Mouse (Mus musculus) thymus, postnatal 36 days (tissue): ENCODE results near the gene Pih1d1.
"Not testable (repeated sequence)": the region's sequence is repeated elsewhere in the genome, so short reads cannot be mapped to it uniquely, and the experiment has no call there.

Experiments
- DNase-seq, 2 experiments: peaks; one replicate each; pipeline ENCODE4 v3.0.0; 2022; ENCODE audit warnings: mixed read lengths in 2 of 2

Gene Pih1d1

DNA sequence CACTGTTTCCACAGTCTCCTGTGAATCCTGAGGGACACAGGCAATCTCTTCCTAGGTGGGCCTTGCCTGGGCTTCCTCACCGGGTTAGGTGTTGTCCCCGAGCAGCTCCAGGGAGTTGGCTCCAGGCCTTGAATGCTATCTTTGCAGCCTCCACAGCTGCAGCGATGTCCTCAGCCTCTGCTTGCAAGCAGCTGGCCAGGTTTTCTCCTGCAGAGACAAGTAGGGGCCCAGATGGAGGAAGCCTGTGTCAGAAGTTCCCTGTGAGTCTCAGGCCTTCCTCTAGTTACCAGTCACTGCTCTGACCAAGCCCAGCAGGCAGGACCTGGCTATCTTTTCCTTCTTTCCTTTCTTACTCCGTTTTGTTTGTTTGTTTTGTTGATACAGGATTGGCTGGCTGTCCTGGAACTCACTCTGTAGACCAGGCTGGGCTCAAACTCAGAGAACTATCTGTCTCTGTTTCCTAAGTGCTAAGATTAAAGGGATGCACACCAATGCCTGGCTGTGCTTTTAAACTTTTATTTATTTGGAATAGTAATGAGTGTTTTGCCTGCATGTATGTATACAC is 5.5 kb upstream of the Pih1d1 start:
- DNase-seq: no peak

DNA sequence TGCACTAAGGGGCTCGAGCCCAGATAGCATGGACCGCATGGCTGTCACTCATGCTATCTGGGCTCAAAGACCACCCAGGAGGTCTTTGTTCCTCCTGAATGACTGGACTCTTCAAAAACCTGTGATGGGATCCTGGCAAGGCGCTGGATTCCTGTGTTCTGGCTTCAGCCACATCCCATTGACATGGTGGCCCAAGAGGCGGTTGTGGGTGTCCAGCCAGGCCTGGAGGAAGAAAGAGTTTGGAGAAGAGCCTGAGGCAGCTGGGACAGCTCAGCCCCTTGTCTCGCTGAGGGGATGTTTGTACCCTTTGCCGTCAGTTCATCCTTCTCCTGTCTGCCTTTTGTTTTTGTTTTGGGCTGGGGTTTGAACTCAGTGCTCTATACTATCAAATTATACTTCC is 4.6 kb upstream of the Pih1d1 start:
- no peak for DNase-seq

DNA sequence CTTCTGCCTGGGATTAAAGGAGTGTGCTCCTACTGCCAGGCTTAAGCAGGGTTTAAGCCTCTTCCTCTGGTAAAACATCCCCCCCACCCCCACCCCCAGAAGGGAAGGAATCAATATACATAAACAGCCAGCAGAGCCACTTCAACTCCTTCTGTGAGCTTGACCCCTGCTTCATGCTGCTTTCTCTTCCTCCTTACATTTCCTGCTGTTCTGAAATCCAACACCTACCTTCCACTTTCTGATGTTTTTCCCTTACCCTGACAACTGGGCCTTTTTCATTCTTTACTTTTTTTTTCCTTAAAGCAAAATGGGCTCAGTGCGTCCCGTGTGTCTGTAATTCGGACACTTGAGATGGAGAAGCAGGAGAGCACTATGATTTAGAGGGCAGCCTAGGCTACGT is 3.8 kb upstream of the Pih1d1 start:
- no peak for DNase-seq

DNA sequence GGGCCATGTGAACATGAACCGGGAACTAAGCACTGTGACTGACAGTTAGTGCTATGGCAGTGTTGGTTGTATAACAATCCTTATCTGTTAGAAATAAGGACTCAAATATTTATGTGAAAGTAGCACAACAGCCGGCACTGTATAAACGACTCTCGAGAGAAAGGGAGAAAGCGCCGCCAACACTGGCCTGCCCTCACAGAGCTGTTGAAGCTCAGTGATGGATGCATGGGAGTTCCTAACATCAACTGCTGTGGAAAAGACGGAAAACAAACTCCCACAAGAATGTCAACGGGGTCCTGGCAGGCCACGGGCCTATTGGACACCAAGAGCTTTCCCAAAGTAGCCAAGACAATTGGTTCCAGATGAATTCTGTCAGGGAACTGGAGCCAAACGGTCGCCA is 2.8 kb upstream of the Pih1d1 start:
- no peak for DNase-seq

DNA sequence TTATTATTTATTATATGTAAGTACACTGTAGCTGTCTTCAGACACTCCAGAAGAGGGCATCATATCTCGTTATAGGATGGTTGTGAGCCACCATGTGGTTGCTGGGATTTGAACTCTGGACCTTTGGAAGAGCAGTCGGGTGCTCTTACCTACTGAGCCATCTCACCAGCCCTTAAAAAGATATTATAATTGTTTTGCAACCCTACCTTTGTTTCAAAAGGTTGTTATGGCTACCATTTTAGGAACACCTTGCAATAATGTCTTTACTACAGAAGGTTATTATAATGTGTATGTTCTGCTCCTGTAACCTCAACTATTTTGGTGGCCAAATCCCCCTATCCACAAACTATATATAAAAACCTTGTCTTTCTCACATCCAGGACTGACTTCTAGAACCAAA is 1.1 kb upstream of the Pih1d1 start:
- not testable (repeated sequence) for DNase-seq

DNA sequence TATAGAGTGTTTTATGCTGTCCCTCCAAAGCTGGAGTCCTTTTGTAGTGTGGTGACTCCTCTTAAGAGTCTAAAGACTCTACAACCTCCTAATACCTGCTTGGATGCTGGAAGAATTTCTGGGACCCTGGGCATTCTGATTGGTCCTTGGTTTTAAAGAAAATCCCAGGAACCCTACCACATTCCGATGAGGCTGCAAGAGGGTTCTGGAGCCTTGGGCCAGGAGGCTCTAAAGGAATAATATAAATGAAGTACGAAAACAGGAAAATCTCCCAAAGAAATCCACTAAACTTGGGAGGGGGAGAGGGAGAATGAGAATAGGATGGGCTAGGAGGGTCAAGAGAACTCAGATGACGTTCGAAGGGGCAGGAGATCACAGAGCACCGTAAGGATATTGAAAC is 517 bp upstream of the Pih1d1 start:
- no peak for DNase-seq

DNA sequence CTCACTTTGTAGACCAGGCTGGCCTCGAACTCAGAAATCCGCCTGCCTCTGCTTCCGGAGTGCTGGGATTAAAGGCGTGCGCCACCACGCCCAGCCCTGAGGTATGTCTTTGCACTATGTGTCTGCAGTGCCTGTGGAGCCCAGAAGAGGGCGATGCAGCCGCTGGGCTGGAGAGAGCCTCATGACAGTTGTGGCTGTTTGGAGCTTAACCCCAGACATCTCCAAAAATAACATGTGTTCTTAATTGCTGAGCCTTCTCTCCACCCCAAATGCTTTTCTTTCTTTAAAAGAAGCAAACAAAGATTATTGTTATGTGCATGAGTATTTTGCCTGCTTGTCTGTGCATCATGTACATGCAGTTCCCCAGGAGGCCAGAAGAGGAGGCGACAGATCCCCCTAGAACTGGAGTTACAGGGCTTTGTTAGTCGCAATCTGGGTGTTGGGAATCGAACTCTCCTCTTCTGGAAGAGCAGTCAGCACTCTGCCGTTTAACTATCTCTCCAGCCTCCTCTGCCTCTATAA is 951 bp downstream of the Pih1d1 start:
- peak; percentile 36 to 64 for DNase-seq

DNA sequence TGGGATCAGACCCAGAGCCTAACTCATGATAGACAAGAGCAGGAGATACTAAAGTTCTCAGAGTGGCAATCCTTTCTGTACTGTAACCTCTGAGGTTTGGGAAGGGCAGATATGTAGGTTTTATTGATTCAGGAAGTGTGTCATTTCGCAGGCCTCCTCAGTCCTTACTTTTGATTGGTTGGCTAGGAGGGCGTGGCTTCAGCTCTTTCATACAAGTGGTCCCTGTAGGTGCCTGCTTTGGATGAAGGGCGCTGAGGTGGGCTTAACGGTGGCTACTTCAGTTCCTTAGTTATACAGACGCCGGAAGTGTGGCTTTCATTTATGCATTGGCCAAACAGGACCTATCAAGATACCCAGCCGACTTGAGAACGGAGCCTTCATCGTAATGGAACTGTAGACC is 1.5 kb downstream of the Pih1d1 start:
- no peak for DNase-seq

DNA sequence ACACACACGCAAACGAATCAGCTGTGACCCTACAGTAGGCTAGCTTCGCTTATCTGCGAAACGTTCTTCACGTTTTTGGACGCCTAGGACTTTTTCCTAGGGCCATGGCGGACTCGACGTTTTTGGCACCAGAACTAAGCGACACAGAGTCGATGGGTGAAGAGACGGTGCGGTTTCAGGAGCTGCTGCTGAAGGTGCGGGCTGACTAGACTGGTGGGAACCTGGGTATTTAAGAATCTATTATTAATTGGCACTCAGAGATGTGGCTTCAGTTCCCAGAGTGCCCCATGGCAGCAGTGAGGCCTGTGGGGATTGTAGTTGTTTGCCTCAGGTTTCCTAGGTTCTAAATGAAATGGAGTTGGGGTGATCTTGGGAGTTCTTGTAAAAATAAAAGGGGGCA is 2.1 kb downstream of the Pih1d1 start:
- no peak for DNase-seq

DNA sequence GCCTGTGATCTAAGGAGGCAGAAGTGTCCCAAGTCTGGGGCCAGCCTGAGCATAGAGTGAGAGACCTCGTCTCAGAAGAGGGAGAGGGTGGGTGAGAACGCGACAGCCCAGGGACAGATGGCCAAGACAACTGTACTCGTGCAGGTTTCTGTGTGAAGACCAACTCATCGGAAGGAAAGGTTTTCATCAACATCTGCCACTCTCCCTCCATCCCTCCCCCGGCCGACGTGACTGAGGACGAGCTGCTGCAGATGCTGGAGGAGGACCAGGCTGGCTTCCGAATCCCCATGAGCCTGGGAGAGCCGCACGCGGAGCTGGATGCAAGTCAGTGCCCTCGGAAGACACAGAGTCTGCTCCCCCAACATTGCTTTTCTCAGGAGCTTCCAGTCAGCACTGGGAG is 3.4 kb downstream of the Pih1d1 start:
- no peak for DNase-seq

DNA sequence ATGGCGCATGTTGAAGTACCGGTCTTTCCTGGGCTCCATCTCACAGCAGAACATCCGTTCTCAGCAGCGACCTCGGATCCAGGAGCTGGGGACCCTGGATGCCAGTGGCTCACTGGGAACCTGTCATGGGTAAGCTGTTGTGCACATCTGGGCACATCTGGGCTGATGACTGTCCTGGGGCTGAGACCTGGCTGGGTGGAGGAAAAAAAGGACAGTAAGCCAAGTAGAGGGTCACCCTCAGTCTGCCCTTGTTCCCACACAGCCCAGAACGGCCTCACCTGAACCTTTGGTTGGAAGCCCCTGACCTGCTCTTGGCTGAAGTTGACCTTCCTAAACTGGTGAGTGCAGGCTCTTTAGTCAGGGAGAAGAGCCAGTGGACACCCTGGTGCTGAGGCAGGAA is 4.9 kb downstream of the Pih1d1 start:
- no peak for DNase-seq

DNA sequence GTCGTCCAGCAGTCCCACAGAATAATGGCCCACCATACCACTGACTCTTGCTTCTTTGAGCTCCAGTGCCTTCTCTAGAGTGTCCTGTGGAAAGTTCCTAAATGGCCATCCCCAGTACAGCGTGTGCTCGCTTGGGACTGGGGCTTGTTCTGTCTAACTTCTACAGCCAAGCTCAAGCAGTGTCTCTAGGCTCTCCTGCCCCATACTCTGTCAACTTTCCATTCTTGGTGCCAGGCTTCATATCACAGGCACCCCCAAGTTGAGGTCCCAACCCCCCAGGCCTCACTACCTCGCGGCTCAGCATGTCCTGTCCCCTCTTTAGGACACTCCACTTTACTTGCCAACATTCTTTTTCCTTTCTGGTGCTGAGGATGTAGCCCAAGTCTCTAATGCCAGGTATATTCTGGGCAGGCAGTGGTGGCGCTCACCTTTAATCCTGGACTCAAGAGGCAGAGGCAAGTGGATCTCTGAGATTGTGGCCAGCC is 6.3 kb downstream of the Pih1d1 start:
- no peak for DNase-seq

DNA sequence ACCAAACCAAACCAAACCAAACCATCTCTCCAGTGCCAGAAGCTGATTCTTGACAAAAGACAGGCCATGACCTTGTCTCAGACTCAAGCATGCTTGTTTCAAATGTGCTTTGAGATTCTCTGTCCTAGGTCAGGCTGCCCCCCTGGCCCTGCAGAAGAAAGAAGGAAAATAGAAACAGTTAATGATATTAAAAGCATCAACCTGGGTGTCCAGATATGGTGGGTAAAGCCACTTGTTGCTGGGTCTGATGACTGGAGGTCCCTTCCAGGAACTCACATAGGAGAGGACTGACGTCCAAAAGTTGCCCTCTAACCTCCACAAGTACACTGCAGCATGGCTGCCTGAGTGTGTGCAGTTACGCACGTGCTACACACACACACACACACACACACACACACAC is 6.8 kb downstream of the Pih1d1 start:
- DNase-seq: no peak

DNA sequence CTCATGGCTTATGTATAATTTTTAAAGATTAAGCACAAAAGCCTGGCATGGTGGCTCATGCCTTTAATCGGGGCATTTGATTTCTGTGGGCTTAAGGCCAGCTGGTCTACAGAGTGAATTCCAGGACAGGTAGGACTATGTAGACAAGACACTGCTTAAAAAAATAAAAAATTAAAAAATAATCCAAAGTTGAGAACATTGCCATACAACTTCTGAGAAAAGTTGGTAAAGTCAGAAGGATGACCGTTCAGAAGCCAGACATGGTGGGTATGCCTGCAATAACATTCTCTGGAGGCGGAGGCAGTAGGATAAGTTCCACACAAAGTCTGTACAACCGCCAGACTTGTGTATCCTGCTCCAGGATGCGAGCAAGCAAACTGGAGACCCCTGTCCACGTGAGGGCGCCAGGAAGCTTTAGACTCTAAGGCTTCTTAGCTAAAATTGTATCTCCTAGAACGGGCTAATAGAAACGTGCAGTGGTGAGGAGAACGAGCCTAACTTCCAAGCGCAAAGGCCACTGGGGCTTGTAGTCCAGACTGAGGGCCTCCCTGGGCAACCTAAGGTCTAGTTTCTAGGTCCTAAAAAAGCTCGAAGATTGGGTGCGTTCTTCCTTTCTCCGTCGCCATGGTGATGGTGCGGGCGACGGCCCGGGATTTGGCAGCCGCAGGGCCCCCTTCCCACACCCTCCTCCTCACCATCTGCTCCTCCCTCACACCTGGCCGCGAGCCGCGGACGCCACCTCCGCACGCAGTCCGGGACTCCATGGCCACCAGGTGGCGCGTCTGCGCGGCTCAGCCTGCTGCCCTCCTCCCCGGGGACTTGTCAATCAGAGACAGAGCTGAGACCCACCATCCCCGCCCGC is 7.7 kb downstream of the Pih1d1 start:
- peak; percentile 90 to 92 for DNase-seq

DNA sequence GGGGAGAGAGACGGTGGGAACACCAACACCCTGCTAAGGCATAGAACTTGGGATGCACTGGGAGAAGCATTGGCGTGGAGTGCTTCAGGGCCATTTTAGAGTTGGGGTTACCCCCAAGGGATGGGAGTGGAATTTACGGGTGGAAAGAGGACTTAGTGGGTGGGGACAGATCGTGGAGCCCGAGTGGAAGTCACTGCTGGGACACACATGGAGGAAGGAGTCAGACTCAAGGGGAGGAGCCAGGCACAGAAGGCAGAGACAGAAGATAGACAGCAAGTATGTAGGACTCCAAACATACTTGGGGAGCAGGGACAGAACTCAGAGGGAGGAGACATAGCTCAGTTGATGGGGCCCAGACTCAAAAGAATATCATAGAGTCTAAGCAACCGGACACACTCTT is 8.4 kb downstream of the Pih1d1 start:
- DNase-seq: no peak

DNA sequence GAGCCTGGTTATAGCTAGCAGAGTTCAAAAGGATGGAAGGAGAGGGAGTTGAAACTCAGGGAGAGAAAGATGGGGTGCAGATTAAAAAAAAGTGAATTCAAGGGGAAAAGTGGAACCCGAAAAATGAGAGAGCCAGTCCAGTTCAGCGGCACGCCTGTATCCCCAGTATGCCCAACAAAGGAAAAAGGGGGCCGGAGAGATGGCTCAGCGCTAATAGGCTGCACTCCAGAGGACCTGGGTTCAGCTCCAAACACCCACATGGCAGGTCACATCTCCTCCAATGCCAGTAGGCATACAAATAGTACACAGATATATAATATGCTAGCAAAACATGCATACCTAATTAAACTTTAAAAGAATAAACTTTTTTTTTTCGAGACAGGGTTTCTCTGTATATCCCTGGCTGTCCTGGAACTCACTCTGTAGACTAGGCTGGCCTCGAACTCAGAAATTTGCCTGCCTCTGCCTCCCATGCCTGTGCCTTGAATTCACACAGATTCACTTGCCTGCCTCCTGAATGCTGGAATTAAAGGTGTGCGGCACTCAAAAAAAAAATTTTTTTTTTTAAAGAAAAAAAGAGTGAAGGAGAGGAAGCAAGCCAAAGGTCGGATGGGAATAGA is 9.0 kb downstream of the Pih1d1 start:
- DNase-seq: no peak

DNA sequence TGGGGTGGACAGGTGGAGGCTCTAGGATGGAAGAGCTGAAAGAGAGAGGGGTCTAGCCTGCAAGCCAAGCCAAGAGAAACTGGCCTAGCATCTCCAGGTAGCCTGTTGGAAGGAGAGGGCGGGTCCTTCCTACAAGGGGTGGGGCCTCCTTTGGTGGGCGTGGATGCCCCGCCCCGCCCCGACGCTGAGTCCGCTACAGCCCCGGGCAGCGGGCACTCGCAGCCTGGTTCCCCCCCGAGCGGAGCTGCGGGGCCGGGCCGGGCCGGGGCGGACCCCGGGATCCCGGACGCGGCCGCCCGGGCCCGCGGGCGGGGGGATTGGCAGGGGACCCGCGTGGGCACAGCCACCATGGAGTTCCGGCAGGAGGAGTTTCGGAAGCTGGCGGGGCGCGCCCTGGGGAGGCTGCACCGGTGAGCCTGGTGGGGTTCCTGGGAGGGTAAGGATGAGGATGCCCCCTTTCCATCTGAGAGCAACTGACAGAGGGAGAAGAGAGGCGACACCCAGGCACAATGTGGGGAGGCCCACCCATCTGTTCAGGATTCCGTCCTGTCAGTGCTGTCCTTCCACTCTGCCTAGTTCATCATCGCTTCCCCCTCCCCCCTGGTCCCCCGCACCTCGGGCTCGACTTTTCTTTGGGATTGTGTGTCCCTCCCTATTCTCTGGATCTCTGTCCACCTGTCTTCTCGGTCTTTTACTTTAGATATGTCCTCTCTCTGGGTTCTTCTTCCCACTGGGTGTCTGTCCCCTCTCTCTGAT is 9.8 kb downstream of the Pih1d1 start, which contains the start of gene Slc17a7:
Gene Slc17a7 (plus strand): TSS at position 215 of the 756 bp plus-strand sequence.
- peak; percentile 27 to 42 for DNase-seq

DNA sequence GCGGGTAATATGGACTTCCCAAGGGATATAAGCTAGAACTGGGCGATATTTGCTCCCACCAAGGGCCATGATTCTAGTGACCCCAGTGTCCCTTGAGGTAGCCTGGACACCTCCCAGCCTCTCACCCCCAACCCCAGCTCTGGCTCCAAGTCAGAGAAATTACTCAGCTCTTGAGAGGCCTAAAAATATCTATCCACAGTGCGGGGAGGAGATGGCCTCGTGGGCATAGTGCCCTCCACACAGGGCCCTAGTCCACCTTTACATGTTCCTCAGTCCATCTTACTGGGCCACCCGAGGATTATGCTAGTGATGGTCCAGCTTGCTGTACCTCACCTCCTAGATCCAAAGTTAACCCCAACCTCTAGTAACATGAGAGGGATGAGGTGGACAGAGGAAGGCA is 10.7 kb downstream of the Pih1d1 start:
- DNase-seq: no peak

DNA sequence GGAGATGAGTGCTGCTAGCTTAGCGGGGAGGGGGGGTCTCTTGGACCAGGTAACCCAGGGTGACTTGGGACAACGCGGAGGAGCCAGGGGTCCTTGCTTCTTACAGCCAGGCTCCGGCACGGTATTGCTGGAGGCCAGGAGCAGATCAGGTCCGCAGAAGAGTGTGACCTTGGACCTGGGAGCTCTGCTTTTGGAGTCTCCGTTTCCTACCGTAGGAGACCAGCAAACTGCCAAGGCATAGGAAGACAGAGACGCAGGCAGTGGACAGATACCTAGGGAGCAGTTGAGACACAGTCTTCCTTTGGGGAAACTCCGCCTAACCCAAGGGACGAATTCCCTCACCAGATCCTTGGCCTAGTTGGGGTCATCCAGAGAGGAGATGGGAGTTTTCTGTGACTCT is 11.6 kb downstream of the Pih1d1 start:
- no peak for DNase-seq

DNA sequence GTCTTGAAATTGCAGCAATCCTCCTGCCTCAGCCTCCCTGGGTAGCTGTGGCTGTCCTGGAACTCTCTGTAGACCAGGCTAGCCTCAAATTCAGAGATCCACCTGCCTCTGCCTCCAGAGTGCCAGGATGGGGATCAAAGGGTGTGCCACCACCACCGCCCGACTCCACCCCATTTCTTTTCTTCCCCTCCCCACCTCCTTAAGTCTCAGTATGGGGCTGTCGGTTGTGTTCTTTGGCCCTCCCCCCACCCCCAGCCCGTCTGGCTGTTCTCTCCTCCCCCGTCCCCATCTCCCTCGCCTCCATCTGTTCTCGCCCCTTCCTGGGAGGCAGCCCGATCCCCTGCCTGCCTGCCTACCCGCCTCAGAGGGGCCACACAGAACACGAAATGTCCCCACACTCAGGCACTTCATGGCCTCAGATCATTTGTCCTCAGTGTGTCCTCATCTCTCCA is 12.9 kb downstream of the Pih1d1 start:
- DNase-seq: no peak

DNA sequence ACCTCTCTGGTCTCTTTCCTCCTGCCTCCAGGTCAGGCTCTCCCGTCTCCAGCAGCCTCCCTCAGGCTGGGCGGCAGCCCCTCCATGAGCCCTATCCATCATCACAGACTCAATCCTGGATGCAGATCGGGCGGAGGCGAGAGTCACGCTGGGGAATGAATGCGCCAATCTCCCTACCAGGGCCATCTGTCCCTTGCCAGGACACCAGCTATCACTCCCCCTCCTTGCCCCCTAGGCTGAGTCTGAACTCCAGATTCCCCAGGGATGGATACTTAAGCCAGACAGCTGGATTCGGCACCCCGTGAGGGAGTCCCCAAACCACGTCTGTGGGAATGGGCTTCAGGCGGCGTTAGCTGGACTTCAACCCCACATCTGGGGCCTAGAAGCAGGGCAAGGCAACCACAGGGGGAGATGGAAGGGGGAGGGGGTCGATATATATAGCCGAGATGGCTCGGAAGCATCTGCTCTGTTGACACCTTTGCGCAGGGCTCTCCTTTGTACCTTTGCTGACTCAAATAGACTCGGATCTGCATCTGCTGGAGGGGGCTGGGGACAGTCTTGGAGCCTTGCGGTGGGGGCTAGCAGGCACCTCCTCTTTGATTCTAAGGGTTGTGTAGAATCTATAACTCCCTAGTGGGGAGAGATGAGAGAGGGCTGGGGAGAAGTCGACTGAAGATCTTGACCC is 13.8 kb downstream of the Pih1d1 start:
- DNase-seq: no peak

DNA sequence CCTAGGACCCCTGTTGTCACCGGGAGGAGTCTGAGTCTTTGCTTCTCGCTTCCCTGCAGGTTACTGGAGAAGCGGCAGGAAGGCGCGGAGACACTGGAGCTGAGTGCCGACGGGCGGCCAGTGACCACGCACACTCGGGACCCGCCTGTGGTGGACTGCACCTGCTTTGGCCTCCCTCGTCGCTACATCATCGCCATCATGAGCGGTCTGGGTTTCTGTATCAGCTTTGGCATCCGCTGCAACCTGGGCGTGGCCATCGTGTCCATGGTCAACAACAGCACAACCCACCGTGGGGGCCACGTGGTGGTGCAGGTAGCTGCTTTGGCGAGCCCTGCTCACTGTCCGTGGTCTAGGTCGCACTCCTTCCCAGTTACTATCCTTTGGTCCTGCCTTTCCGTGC is 14.6 kb downstream of the Pih1d1 start:
- DNase-seq: no peak
